Mouse (Mus musculus) kidney, postnatal 0 days (tissue): ENCODE data around the gene Vpreb3. TPM values are rescaled to one million over a fixed set of nuclear protein-coding genes. Genes with fewer than 3 reads are reported as not detected.

Experiments used
- ATAC-seq: fragments of 200-750 bp; cut with Nextera tagmentation; replicated peaks from 2 replicates; pipeline ENCODE4 v1.8.0; 2017; ENCODE audit warnings: low read depth, moderate number of reproducible peaks, moderate TSS enrichment, moderate library complexity; ENCODE audit not compliant: low FRiP score
- DNase-seq: peaks from one replicate; pipeline ENCODE4 v3.0.0-alpha.2; 2016; ENCODE audit warnings: low spot score
- H3K27ac ChIP-seq: fragments of 300-500 bp; sonication (generic); 2 replicates; pipeline ENCODE4 v1.5.1; 2014; ENCODE audit warnings: mild to moderate bottlenecking
- H3K27me3 ChIP-seq: fragments of 300-500 bp; sonication (generic); 2 replicates; pipeline ENCODE4 v1.6.1; 2014; ENCODE audit warnings: low read length, mixed read lengths; ENCODE audit not compliant: insufficient read depth
- H3K36me3 ChIP-seq: fragments of 300-500 bp; sonication (generic); 2 replicates; pipeline ENCODE4 v1.6.1; 2014; ENCODE audit warnings: low read length, mixed read lengths; ENCODE audit not compliant: insufficient read depth
- H3K4me1 ChIP-seq: fragments of 300-500 bp; sonication (generic); replicated peaks from 2 replicates; pipeline ENCODE4 v1.6.1; 2014; ENCODE audit warnings: antibody characterized with exemption, low read length, mixed read lengths; ENCODE audit not compliant: insufficient read depth
- H3K4me2 ChIP-seq: fragments of 300-500 bp; sonication (generic); 2 replicates; pipeline ENCODE4 v1.6.1; 2014; ENCODE audit warnings: mild to moderate bottlenecking, low read length, moderate library complexity, mixed read lengths
- H3K4me3 ChIP-seq: fragments of 300-500 bp; sonication (generic); replicated peaks from 2 replicates; pipeline ENCODE4 v1.5.1; 2014; ENCODE audit warnings: low read depth, low read length
- H3K9ac ChIP-seq: fragments of 300-500 bp; sonication (generic); 2 replicates; pipeline ENCODE4 v1.6.1; 2014; ENCODE audit warnings: low read depth, low read length
- H3K9me3 ChIP-seq: fragments of 300-500 bp; sonication (generic); replicated peaks from 2 replicates; pipeline ENCODE4 v1.6.1; 2016; ENCODE audit warnings: low read length, inconsistent platforms, mixed read lengths
- CTCF ChIP-seq: IDR thresholded peaks from 2 replicates; pipeline ENCODE4 v1.5.1; 2016; ENCODE audit warnings: antibody characterized with exemption, low read depth, mild to moderate bottlenecking, moderate library complexity
- WGBS: fragments of 180-500 bp; shearing (Covaris S2); extraction: QIAGEN DNeasy Blood & Tissue Kit; methylation state at CpG from one replicate; pipeline ENCODE4 v1.1.7; 2014; 5-methylcytosine and 5-hydroxymethylcytosine counted together
- polyA plus RNA-seq: library from polyadenylated mRNA; unstranded; fragments of >200 nt; fragmentation: Nextera tagmentation; extraction: Ambion mirVana; gene quantifications from 2 replicates; pipeline ENCODE4 v1.2.1, GENCODE M21; 2015

Gene Vpreb3
- polyA plus RNA-seq, 1 experiment from 2014 or later: 0.97 TPM

DNA sequence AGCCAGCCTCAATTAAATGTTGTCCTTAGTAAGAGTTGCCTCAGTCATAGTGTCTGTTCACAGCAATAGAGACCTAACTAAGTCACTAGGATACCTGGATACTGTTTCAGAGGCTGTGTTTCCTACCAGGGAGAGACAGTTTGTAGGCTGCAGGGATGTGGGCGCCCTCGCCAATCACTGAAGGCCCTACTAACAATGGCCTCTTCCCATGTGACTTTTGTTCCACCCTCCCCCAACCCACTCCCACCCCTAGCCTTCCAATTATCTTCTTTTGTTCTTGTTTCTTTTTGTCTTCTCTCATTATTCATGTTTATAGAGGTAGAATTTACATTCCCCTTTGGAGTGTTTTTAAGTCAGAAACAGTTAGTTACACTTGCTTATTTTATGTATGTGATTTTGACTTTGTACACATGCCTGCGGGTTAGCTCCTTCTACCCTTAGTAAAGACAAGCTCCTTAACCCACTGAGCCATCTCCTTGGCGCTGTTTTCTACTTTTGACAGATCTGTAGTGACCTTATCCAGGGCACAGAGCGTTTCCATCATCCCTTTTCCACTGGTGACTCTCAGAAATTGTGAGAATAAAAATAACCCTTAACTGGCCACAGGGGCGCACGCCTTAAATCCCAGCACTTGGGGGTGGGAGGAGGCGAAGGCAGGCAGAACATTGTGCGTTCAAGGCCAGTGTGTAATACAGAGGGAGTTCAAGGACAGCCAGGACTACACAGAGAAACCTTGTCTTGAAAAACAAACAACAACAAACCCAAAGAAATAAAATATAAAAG, 1.6 kb upstream of the Vpreb3 start:
- no peak for TF ChIP-seq CTCF
- Histone ChIP-seq H3K9ac (no peak overlapping the region), H3K27ac (no peak overlapping the region), H3K4me3 (no peak overlapping the region), H3K27me3 (peaks cover 3% of the 10 kb centered on the region; the same call in 1 of the 2 replicates), H3K36me3 (no peaks in the 10 kb centered on the region), H3K9me3 (no peaks in the 10 kb centered on the region), H3K4me1 (0 out of 2 replicates have a peak, but pooled peaks cover 13% of the 10 kb centered on the region), H3K4me2 (no peak overlapping the region)
- ATAC-seq: no peak
- 66% methylated on average over 9 of the region's 9 CpGs for WGBS
- DNase-seq: no peak

DNA sequence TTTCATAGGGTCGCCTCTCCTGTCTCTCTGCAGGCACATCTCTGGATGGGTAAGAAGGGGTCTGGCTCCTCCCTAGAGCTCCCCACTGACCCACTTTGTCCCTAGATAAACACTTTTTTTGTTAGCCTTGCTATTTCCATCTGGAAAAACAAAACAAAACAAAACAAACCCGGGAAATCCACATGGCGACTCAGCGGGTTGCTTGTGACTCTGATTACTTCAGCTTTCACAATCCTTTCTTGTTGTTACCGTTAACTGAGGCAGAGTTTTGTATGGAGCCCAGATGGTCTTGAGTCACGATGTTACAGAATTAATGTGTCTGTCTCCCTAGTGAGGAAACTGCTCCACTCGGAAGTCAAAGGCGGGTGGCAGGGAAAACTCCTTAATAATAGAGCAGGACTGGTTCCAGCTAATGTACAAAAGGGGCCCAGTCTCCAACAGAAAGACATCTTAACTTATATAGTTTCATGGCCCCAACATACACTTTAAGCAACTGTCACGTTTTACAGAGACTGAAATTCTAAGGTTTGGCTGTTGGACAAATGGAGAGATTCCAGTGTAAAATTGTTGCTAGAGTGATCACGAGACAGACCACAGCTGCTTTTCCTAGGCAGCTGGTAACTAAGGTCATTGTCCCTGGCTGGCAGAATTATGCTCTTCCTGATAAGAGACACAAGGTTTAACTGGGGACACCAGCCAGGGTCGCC, 1.4 kb downstream of the Vpreb3 start:
- ATAC-seq (no peak), DNase-seq (peak; percentile 65)
- no peak for TF ChIP-seq CTCF
- H3K4me3 ChIP-seq: no peak overlapping the region
- 0 out of 2 replicates have a peak, but pooled peaks cover 6% of the 10 kb centered on the region for H3K4me1 ChIP-seq
- no peaks in the 10 kb centered on the region for H3K36me3 ChIP-seq
- peak overlapping the region; percentile 47; the same call in 1 of the 2 replicates for H3K27ac ChIP-seq
- no peaks in the 10 kb centered on the region for H3K27me3 ChIP-seq
- H3K4me2 ChIP-seq: no peak overlapping the region
- H3K9ac ChIP-seq: no peak overlapping the region
- WGBS: 14% methylated on average over 11 of the region's 11 CpGs
- H3K9me3 ChIP-seq: no peaks in the 10 kb centered on the region

DNA sequence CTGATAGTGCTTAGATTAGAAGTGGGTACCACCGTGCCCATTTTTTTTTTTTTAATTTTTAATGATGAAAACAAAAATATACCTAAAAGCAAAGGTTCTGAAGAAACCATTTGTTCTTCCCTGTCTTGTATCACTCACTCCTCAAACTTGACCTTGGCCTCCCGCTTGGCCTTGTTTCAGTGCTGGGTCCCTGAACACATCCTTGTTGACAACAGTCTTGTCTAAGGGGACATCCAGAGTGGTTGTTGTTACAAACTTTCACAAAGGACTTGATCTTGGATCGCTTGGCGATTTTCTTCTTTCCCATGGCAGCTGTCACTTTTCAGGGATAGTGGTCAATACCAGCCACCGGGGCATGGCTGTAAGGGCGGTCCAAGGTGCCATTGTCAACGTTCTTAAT, 2.4 kb downstream of the Vpreb3 start:
- H3K4me3 ChIP-seq: no peak overlapping the region
- H3K4me1 ChIP-seq: 0 out of 2 replicates have a peak, but pooled peaks cover 9% of the 10 kb centered on the region
- H3K27me3 ChIP-seq: no peaks in the 10 kb centered on the region
- ATAC-seq (no peak), DNase-seq (no peak)
- WGBS: 91% methylated on average over 7 of the region's 7 CpGs
- H3K27ac ChIP-seq: no peak overlapping the region
- H3K4me2 ChIP-seq: no peak overlapping the region
- no peak overlapping the region for H3K9ac ChIP-seq
- TF ChIP-seq CTCF: no peak
- H3K9me3 ChIP-seq: no peaks in the 10 kb centered on the region
- H3K36me3 ChIP-seq: no peaks in the 10 kb centered on the region

DNA sequence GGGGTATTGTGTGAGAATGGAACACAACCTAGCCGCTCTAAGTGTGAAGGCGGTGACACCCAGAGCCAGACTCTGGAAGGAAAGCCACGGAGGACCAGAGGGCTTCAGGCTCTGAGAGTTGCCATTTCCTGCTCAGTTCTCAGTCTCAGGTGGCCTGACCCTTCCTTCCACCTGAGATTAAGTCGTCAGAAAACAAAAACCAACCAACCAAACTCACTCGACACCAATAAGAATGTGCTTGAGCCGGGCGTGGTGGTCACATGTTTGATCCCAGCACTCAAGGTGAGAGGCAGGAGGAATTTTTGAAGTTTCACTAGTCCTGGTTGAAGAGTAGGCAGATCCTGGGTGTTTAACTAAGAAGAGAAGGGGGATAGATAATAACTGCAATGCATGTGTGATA, 3.0 kb downstream of the Vpreb3 start:
- Histone ChIP-seq H3K9ac (no peak overlapping the region), H3K4me3 (no peak overlapping the region), H3K36me3 (no peaks in the 10 kb centered on the region), H3K27ac (no peak overlapping the region), H3K4me1 (peaks cover 15% of the 10 kb centered on the region; the same call in 1 of the 2 replicates), H3K4me2 (no peak overlapping the region), H3K27me3 (no peaks in the 10 kb centered on the region), H3K9me3 (no peaks in the 10 kb centered on the region)
- TF ChIP-seq CTCF: no peak
- ATAC-seq: no peak
- no peak for DNase-seq
- 80% methylated on average over 7 of the region's 7 CpGs for WGBS

DNA sequence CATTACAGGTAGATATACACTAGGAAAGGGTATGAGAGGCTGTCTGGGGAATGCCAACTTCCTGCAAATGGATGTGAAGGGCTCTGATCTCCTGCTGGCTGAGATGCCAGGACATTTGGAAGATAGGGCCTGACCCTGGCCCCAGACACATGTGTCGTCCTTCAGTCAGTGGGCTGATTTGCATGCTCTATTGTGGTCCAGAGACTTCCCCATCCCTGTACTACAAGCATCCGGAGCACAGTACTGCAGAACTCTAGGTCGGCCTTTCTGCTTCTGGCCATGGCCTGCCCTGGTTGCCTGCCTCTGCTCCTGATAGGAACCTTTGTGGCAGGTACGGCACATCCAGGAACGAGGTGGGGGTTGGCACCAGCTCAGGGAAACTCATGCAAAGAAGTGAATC, 5.2 kb downstream of the Vpreb3 start:
- H3K4me3 ChIP-seq: no peak overlapping the region
- H3K27me3 ChIP-seq: no peaks in the 10 kb centered on the region
- 81% methylated on average over 5 of the region's 5 CpGs for WGBS
- no peak for ATAC-seq
- no peak overlapping the region for H3K27ac ChIP-seq
- DNase-seq: no peak
- no peak overlapping the region for H3K4me2 ChIP-seq
- TF ChIP-seq CTCF: no peak
- no peak overlapping the region for H3K9ac ChIP-seq
- H3K4me1 ChIP-seq: peaks cover 18% of the 10 kb centered on the region; the same call in 1 of the 2 replicates
- no peaks in the 10 kb centered on the region for H3K36me3 ChIP-seq
- H3K9me3 ChIP-seq: no peaks in the 10 kb centered on the region
